Mouse (Mus musculus) lung, postnatal 0 days (tissue): ENCODE measurements at regions not wholly inside any gene's neighbourhood (a gene's known extent, or its start where the extent isn't known, plus 50 kb on each side); places are given as distances from the start of the nearest gene placed in this dataset. TPM values are rescaled to one million over a fixed set of nuclear protein-coding genes. Genes with fewer than 3 reads are reported as not detected.

Experiments
- ATAC-seq: fragments of 200-750 bp; cut with Nextera tagmentation; 2 replicates; pipeline ENCODE4 v1.8.0; 2017; ENCODE audit warnings: moderate library complexity
- DNase-seq: peaks from one replicate; pipeline ENCODE4 v3.0.0-alpha.2; 2016; ENCODE audit warnings: low spot score
- H3K27ac ChIP-seq: fragments of 300-500 bp; sonication (generic); 2 replicates; pipeline ENCODE4 v1.5.1; 2014; ENCODE audit warnings: antibody characterized with exemption, mild to moderate bottlenecking, low read length, mixed read lengths
- H3K27me3 ChIP-seq: fragments of 300-500 bp; sonication (generic); replicated peaks from 2 replicates; pipeline ENCODE4 v1.6.1; 2014; ENCODE audit warnings: low read length, mixed read lengths; ENCODE audit not compliant: insufficient read depth
- H3K36me3 ChIP-seq: fragments of 300-500 bp; sonication (generic); 2 replicates; pipeline ENCODE4 v1.6.1; 2014; ENCODE audit warnings: low read length, mixed read lengths; ENCODE audit not compliant: insufficient read depth
- H3K4me1 ChIP-seq: fragments of 300-500 bp; sonication (generic); 2 replicates; pipeline ENCODE4 v1.6.1; 2014; ENCODE audit warnings: antibody characterized with exemption, low read depth, low read length, mixed read lengths; ENCODE audit not compliant: insufficient read depth
- H3K4me2 ChIP-seq: fragments of 300-500 bp; sonication (generic); replicated peaks from 2 replicates; pipeline ENCODE4 v1.6.1; 2014; ENCODE audit warnings: low read depth, mild to moderate bottlenecking, low read length, moderate library complexity, mixed read lengths
- H3K4me3 ChIP-seq: fragments of 300-500 bp; sonication (generic); 2 replicates; pipeline ENCODE4 v1.5.1; 2014; ENCODE audit warnings: low read depth, low read length
- H3K9ac ChIP-seq: fragments of 300-500 bp; sonication (generic); replicated peaks from 2 replicates; pipeline ENCODE4 v1.6.1; 2014; ENCODE audit warnings: low read depth, mild to moderate bottlenecking
- H3K9me3 ChIP-seq: fragments of 300-500 bp; sonication (generic); 2 replicates; pipeline ENCODE4 v1.6.1; 2016; ENCODE audit warnings: low read length, mixed read lengths
- CTCF ChIP-seq: IDR thresholded peaks from 2 replicates; pipeline ENCODE4 v1.5.1; 2016; ENCODE audit warnings: antibody characterized with exemption, mild to moderate bottlenecking
- EP300 ChIP-seq: IDR thresholded peaks from 2 replicates; pipeline ENCODE4 v1.6.1; 2016; ENCODE audit warnings: antibody characterized with exemption, mild to moderate bottlenecking, control low read depth
- WGBS: fragments of 180-500 bp; shearing (Covaris S2); extraction: QIAGEN DNeasy Blood & Tissue Kit; methylation state at CpG from one replicate; pipeline ENCODE4 v1.1.7; 2014; 5-methylcytosine and 5-hydroxymethylcytosine counted together
- microRNA-seq: library from miRNA; unstranded; fragments of <30 nt; microRNA quantifications from one replicate; pipeline ENCODE4, GENCODE M21; 2016

GRCm38 (mm10) chr3:17848181-17848580 is 100.0 kb upstream of the Cypt12 start:
- no peak for DNase-seq
- TF ChIP-seq CTCF (peak; percentile 60), EP300 (no peak)
- no peak overlapping the region for H3K27ac ChIP-seq
- H3K4me3 ChIP-seq = no peak overlapping the region
- no peak overlapping the region for H3K9ac ChIP-seq
- no peaks in the 10 kb centered on the region for H3K4me1 ChIP-seq
- no peaks in the 10 kb centered on the region for H3K9me3 ChIP-seq
- H3K4me2 ChIP-seq = no peak overlapping the region
- no peaks in the 10 kb centered on the region for H3K36me3 ChIP-seq
- no peak for ATAC-seq
- H3K27me3 ChIP-seq = no peaks in the 10 kb centered on the region

DNA sequence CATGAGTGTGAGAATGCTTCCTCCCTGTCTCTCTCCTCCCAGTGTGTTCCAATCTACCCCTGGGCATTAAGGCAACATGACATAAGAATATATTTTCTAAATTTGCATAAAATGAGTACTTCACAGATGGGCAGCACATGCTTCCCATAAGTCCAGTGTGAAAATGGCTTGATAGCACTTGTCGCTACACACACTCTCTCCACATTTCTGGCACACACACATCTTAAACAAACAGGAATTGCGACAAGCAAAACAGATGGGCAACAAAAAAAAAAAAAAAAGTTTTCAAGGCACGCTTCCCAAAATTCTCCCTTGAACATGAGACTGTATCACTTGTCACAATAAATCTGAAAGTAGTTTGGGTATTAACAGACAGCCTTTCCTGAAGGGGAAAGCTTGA is 85.8 kb upstream of the Cypt12 start:
- 59% methylated on average over 3 of the region's 3 CpGs for WGBS
- no peak for ATAC-seq
- Histone ChIP-seq H3K27me3 (no peaks in the 10 kb centered on the region), H3K4me3 (no peak overlapping the region), H3K9me3 (no peaks in the 10 kb centered on the region), H3K27ac (no peak overlapping the region), H3K9ac (no peak overlapping the region), H3K36me3 (no peaks in the 10 kb centered on the region), H3K4me1 (no peaks in the 10 kb centered on the region), H3K4me2 (no peak overlapping the region)
- DNase-seq = no peak
- TF ChIP-seq EP300 = no peak
- TF ChIP-seq CTCF = no peak

GRCm38 (mm10) chr3:17865112-17865511 is 83.1 kb upstream of the Cypt12 start:
- TF ChIP-seq EP300 (no peak), CTCF (no peak)
- no peak overlapping the region for H3K4me2 ChIP-seq
- H3K9me3 ChIP-seq = no peaks in the 10 kb centered on the region
- no peaks in the 10 kb centered on the region for H3K4me1 ChIP-seq
- no peak for ATAC-seq
- no peak overlapping the region for H3K4me3 ChIP-seq
- no peaks in the 10 kb centered on the region for H3K27me3 ChIP-seq
- no peaks in the 10 kb centered on the region for H3K36me3 ChIP-seq
- no peak overlapping the region for H3K27ac ChIP-seq
- 62% methylated on average over 4 of the region's 4 CpGs for WGBS
- DNase-seq = no peak
- H3K9ac ChIP-seq = no peak overlapping the region

- Histone ChIP-seq H3K27me3 (no peaks in the 10 kb centered on the region), H3K4me1 (no peaks in the 10 kb centered on the region), H3K9ac (no peak overlapping the region), H3K4me3 (no peak overlapping the region), H3K36me3 (no peaks in the 10 kb centered on the region), H3K9me3 (no peaks in the 10 kb centered on the region), H3K27ac (no peak overlapping the region), H3K4me2 (no peak overlapping the region)
- TF ChIP-seq EP300 (no peak), CTCF (peak; percentile 65)
- WGBS = 43% methylated on average over 4 of the region's 4 CpGs
- ATAC-seq = no peak
- peak; percentile 12 for DNase-seq
Observed at GRCm38 (mm10) chr3:17870895-17871482, 77.2 kb upstream of the Cypt12 start.

- Histone ChIP-seq H3K27ac (no peak overlapping the region), H3K9me3 (no peaks in the 10 kb centered on the region), H3K9ac (no peak overlapping the region), H3K27me3 (no peaks in the 10 kb centered on the region), H3K4me2 (no peak overlapping the region), H3K4me1 (no peaks in the 10 kb centered on the region), H3K4me3 (no peak overlapping the region), H3K36me3 (no peaks in the 10 kb centered on the region)
- TF ChIP-seq EP300 (no peak), CTCF (no peak)
- ATAC-seq (no peak), DNase-seq (no peak)
- WGBS = 30% methylated on average over 2 of the region's 2 CpGs
Observed at GRCm38 (mm10) chr3:17895869-17896268, 52.3 kb upstream of the Cypt12 start.

GRCm38 (mm10) chr3:17896756-17897155 is 51.5 kb upstream of the Cypt12 start:
- DNase-seq = no peak
- no peak overlapping the region for H3K9ac ChIP-seq
- no peak overlapping the region for H3K27ac ChIP-seq
- TF ChIP-seq CTCF (no peak), EP300 (no peak)
- H3K4me2 ChIP-seq = no peak overlapping the region
- H3K9me3 ChIP-seq = no peaks in the 10 kb centered on the region
- H3K4me3 ChIP-seq = no peak overlapping the region
- no peaks in the 10 kb centered on the region for H3K27me3 ChIP-seq
- no peak for ATAC-seq
- no peaks in the 10 kb centered on the region for H3K36me3 ChIP-seq
- WGBS = 79% methylated on average over 4 of the region's 4 CpGs
- H3K4me1 ChIP-seq = no peaks in the 10 kb centered on the region

Small RNA genes lying in the stretch of these regions (microRNA-seq; reads per million reads assigned to microRNA genes)
- gene Mir124a-2 = not detected
